In the genomic region with DNA sequence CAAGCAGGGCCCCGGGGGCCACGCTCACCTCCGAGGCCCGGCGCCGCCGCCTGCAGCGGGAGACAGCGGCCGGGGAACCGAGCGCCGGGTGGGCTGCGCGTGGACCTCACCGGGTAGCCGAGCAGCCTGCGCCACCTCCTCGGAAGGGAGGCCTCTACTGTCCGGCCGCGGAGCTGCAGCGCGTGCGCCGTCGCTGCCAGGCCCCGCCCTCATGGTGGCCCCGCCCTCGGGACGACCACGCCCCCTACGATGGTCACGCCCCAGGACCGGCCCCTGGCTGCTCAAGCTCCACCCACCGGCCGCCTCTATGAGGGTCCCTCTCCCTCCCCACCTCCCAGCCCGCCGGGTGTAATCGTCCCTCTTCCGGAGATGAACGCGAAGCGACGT, we compare ENCODE assay signal across 9 mouse cellular contexts. TPM values are rescaled to one million over a fixed set of nuclear protein-coding genes. Genes with fewer than 3 reads are reported as not detected.
DNase-seq lines count a peak whose midpoint lies in the region; ATAC-seq lines count a peak whose summit lies in the region.
"Had no signal": no experiment of that assay in that cellular context is flagged by ENCODE, and none has a peak within 500 bp of the region (broad histone marks: within the 10 kb centered on the region; RNA-seq: fewer than 3 reads in every experiment).

No protein-coding gene starts in this region.

- intact Hi-C loops in gastrocnemius, postnatal 14 days (cut with DNase I; ENCODE audit: low total_unique reads) = no loop called here

- DNase-seq in adrenal gland, adult 2 months = peak; percentile 91
- DNase-seq in embryo, embryonic 11 days = peak; percentile 90
- DNase-seq in gastrocnemius, postnatal 14 days = peak; percentile 80
- peak; percentile 22 to 82 for DNase-seq in left cerebral cortex, adult 9 months (ENCODE audit: low spot score in 2 of 2)
- DNase-seq in right cerebral cortex, adult 2 months (ENCODE audit: low spot score in 2 of 2) = peak; percentile 83 to 86
- peak; percentile 81 for DNase-seq in urinary bladder, adult 2 months (ENCODE audit: low spot score)

- H3K4me3 ChIP-seq in megakaryocyte, embryonic 14.5 days (replicated peaks) = peak overlapping the region; percentile 93
- H3K4me3 ChIP-seq: myocyte had no signal

- H3K4me1 ChIP-seq in megakaryocyte, embryonic 14.5 days = peaks cover 20% of the 10 kb centered on the region

- peaks cover 9% of the 10 kb centered on the region for H3K9me3 ChIP-seq in megakaryocyte, embryonic 14.5 days

- ATAC-seq in inflammation-experienced regulatory T-cells, adult 6 months = peak; percentile 60

- H3K36me3 ChIP-seq in megakaryocyte, embryonic 14.5 days (replicated peaks; ENCODE audit: low read length) = no peaks in the 10 kb centered on the region

- peaks cover 47% of the 10 kb centered on the region for H3K27me3 ChIP-seq in megakaryocyte, embryonic 14.5 days (replicated peaks)

RNA-seq across cellular contexts. Expression of a gene that starts 34.3 kb away (rescaled TPM):
- total RNA-seq in adrenal gland, adult 2 months (2021) = not detected
- not detected in 2 replicates for polyA plus RNA-seq in adrenal gland, adult 2 months (2012; rRNA removed)
- total RNA-seq in gastrocnemius, postnatal 14 days (2021) = not detected
- not detected for polyA plus RNA-seq in inflammation-experienced regulatory T-cells, adult 6 months (2017; shearing (Covaris generic))
- not detected in 2 replicates for polyA plus RNA-seq in megakaryocyte, embryonic 14.5 days (2012; ENCODE audit: insufficient read depth, low replicate concordance)
- polyA plus RNA-seq in urinary bladder, adult 2 months (2012; rRNA removed) = not detected in 2 replicates
- polyA plus RNA-seq: myocyte had no signal

Comparison
In these comparisons a context has a peak if more than half of its experiments do, and no peak if none do; other contexts are left out.
1. Peak in every context shown above with its lines: DNase-seq, ATAC-seq and H3K4me3 ChIP-seq.